Mouse (Mus musculus): ENCODE data around the gene Creb3. TPM values are rescaled to one million over a fixed set of nuclear protein-coding genes. Genes with fewer than 3 reads are reported as not detected.

Creb3 gene
- polyA plus RNA-seq, 1 experiment from 2014 or later: 23.6 TPM

GRCm38 (mm10) chr4:43528487-43528886, 33.6 kb upstream of the Creb3 start:
- H3K9ac ChIP-seq (ENCODE audit: low read depth, low read length): no peak overlapping the region
- no peaks in the 10 kb centered on the region for H3K9me3 ChIP-seq (replicated peaks; ENCODE audit: control insufficient read depth, low read length)
- no peak for ATAC-seq (ENCODE audit: low read depth)
- H3K4me2 ChIP-seq (ENCODE audit: low read depth, low read length): no peak overlapping the region
- no peak overlapping the region for H3K27ac ChIP-seq (ENCODE audit: low read length)
- H3K4me1 ChIP-seq (ENCODE audit: control insufficient read depth, low read depth, low read length): peaks cover 8% of the 10 kb centered on the region
- H3K27me3 ChIP-seq (ENCODE audit: control insufficient read depth, insufficient read depth, low read depth, low read length): peaks cover 25% of the 10 kb centered on the region
- H3K4me3 ChIP-seq (ENCODE audit: low read depth, low read length): no peak overlapping the region
- whole genome bisulfite sequencing (ENCODE audit: insufficient replicate concordance): 74% methylated on average over 9 of the region's 9 CpGs
- H3K36me3 ChIP-seq (ENCODE audit: control insufficient read depth, insufficient read depth): peaks cover 23% of the 10 kb centered on the region

DNA sequence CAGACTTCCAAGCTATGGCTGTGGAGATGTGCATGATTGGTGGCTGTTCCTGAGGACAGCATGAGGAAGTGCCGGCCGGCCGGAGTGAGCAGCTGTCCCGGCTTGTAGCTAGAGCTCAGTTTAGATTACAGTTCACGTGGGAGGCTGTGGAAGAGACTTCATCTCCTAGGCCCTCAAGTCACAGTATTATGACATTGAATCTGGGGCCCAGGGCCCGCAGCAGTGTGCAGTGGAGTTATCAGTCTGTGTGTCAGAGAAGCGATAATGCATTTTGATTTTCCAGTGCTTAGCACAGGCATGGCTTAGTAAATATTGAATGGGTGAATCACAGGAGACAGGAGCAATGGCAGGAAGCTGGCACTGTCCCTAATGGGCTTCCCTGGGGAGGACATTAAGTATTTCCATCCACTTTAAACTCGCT, 32.0 kb upstream of the Creb3 start:
- H3K4me1 ChIP-seq (ENCODE audit: control insufficient read depth, low read depth, low read length): no peaks in the 10 kb centered on the region
- H3K9ac ChIP-seq (ENCODE audit: low read depth, low read length): no peak overlapping the region
- peaks cover 10% of the 10 kb centered on the region for H3K27me3 ChIP-seq (ENCODE audit: control insufficient read depth, insufficient read depth, low read depth, low read length)
- H3K9me3 ChIP-seq (replicated peaks; ENCODE audit: control insufficient read depth, low read length): no peaks in the 10 kb centered on the region
- 38% methylated on average over 8 of the region's 8 CpGs for WGBS (ENCODE audit: insufficient replicate concordance)
- no peak overlapping the region for H3K27ac ChIP-seq (ENCODE audit: low read length)
- H3K36me3 ChIP-seq (ENCODE audit: control insufficient read depth, insufficient read depth): peaks cover 38% of the 10 kb centered on the region
- no peak for ATAC-seq (ENCODE audit: low read depth)
- H3K4me3 ChIP-seq (ENCODE audit: low read depth, low read length): no peak overlapping the region
- no peak overlapping the region for H3K4me2 ChIP-seq (ENCODE audit: low read depth, low read length)

DNA sequence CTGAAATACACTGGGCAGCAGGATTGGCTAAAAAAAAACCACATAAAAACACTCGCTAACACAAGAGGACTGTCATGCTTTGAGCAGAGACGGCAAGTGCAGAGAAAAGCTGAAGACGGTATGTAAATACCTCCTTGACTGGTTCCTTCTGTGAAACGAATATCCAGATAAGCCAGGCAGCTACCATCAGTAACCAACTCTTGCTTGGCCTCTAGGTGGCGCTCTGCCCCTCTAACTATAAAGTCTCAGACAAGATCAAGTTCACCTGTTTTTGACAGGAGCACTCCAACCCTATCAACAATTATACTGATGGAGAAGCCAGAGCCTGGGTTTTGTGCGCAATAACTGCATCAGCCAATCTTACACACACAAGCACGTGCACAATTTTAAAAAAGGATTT, 31.6 kb upstream of the Creb3 start:
- no peak overlapping the region for H3K4me3 ChIP-seq (ENCODE audit: low read depth, low read length)
- no peaks in the 10 kb centered on the region for H3K9me3 ChIP-seq (replicated peaks; ENCODE audit: control insufficient read depth, low read length)
- H3K4me2 ChIP-seq (ENCODE audit: low read depth, low read length): no peak overlapping the region
- H3K9ac ChIP-seq (ENCODE audit: low read depth, low read length): no peak overlapping the region
- WGBS (ENCODE audit: insufficient replicate concordance): 18% methylated on average over 7 of the region's 7 CpGs
- H3K36me3 ChIP-seq (ENCODE audit: control insufficient read depth, insufficient read depth): peaks cover 43% of the 10 kb centered on the region
- H3K4me1 ChIP-seq (ENCODE audit: control insufficient read depth, low read depth, low read length): no peaks in the 10 kb centered on the region
- peak; percentile 51; the same call in 1 of the 2 replicates for ATAC-seq (ENCODE audit: low read depth)
- H3K27me3 ChIP-seq (ENCODE audit: control insufficient read depth, insufficient read depth, low read depth, low read length): peaks cover 5% of the 10 kb centered on the region
- H3K27ac ChIP-seq (ENCODE audit: low read length): no peak overlapping the region

- H3K9ac ChIP-seq (ENCODE audit: low read depth, low read length): no peak overlapping the region
- 84% methylated on average over 9 of the region's 9 CpGs for WGBS (ENCODE audit: insufficient replicate concordance)
- no peak overlapping the region for H3K4me2 ChIP-seq (ENCODE audit: low read depth, low read length)
- no peak overlapping the region for H3K27ac ChIP-seq (ENCODE audit: low read length)
- H3K27me3 ChIP-seq (ENCODE audit: control insufficient read depth, insufficient read depth, low read depth, low read length): no peaks in the 10 kb centered on the region
- H3K4me3 ChIP-seq (ENCODE audit: low read depth, low read length): no peak overlapping the region
- H3K36me3 ChIP-seq (ENCODE audit: control insufficient read depth, insufficient read depth): peaks cover 67% of the 10 kb centered on the region
- no peaks in the 10 kb centered on the region for H3K4me1 ChIP-seq (ENCODE audit: control insufficient read depth, low read depth, low read length)
- ATAC-seq (ENCODE audit: low read depth): no peak
- H3K9me3 ChIP-seq (replicated peaks; ENCODE audit: control insufficient read depth, low read length): no peaks in the 10 kb centered on the region
Observed at GRCm38 (mm10) chr4:43533270-43533669, 28.9 kb upstream of the Creb3 start.

DNA sequence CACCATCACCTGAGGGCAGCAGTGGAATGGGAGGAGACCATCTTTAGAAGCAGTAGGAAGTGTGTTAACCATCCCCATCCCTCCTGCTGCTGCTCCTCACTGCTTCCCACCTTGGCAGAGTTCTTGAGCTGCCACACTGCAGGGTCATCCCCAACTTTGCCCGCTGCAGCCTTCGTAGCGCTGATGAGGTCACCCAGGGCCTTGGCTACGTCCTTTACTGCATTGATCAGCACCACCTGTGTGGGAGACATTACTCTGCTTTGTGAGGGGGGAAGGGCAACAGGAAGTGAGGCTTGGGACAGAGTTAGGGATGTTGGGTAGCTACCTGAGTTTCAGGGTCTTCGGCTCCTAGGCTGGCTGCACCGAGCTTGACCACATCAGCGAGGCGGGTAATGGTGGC, 26.5 kb upstream of the Creb3 start:
- H3K27me3 ChIP-seq (ENCODE audit: control insufficient read depth, insufficient read depth, low read depth, low read length): no peaks in the 10 kb centered on the region
- no peak overlapping the region for H3K27ac ChIP-seq (ENCODE audit: low read length)
- no peak overlapping the region for H3K9ac ChIP-seq (ENCODE audit: low read depth, low read length)
- no peak overlapping the region for H3K4me2 ChIP-seq (ENCODE audit: low read depth, low read length)
- H3K4me1 ChIP-seq (ENCODE audit: control insufficient read depth, low read depth, low read length): no peaks in the 10 kb centered on the region
- no peaks in the 10 kb centered on the region for H3K9me3 ChIP-seq (replicated peaks; ENCODE audit: control insufficient read depth, low read length)
- 98% methylated on average over 8 of the region's 8 CpGs for WGBS (ENCODE audit: insufficient replicate concordance)
- ATAC-seq (ENCODE audit: low read depth): no peak
- H3K36me3 ChIP-seq (ENCODE audit: control insufficient read depth, insufficient read depth): peaks cover 91% of the 10 kb centered on the region
- H3K4me3 ChIP-seq (ENCODE audit: low read depth, low read length): no peak overlapping the region

- Histone ChIP-seq H3K4me2 (ENCODE audit: low read depth, low read length) (no peak overlapping the region), H3K9ac (ENCODE audit: low read depth, low read length) (no peak overlapping the region), H3K36me3 (ENCODE audit: control insufficient read depth, insufficient read depth) (peaks cover 94% of the 10 kb centered on the region), H3K9me3 (replicated peaks; ENCODE audit: control insufficient read depth, low read length) (no peaks in the 10 kb centered on the region), H3K4me3 (ENCODE audit: low read depth, low read length) (no peak overlapping the region), H3K27ac (ENCODE audit: low read length) (no peak overlapping the region), H3K27me3 (ENCODE audit: control insufficient read depth, insufficient read depth, low read depth, low read length) (no peaks in the 10 kb centered on the region), H3K4me1 (ENCODE audit: control insufficient read depth, low read depth, low read length) (no peaks in the 10 kb centered on the region)
- ATAC-seq (ENCODE audit: low read depth): no peak
- 91% methylated on average over 9 of the region's 9 CpGs for whole genome bisulfite sequencing (ENCODE audit: insufficient replicate concordance)
Observed at GRCm38 (mm10) chr4:43536031-43536430, 26.1 kb upstream of the Creb3 start.

- H3K9ac ChIP-seq (ENCODE audit: low read depth, low read length): no peak overlapping the region
- no peaks in the 10 kb centered on the region for H3K4me1 ChIP-seq (ENCODE audit: control insufficient read depth, low read depth, low read length)
- no peaks in the 10 kb centered on the region for H3K9me3 ChIP-seq (replicated peaks; ENCODE audit: control insufficient read depth, low read length)
- H3K4me2 ChIP-seq (ENCODE audit: low read depth, low read length): no peak overlapping the region
- peaks cover 96% of the 10 kb centered on the region for H3K36me3 ChIP-seq (ENCODE audit: control insufficient read depth, insufficient read depth)
- H3K27me3 ChIP-seq (ENCODE audit: control insufficient read depth, insufficient read depth, low read depth, low read length): no peaks in the 10 kb centered on the region
- ATAC-seq (ENCODE audit: low read depth): no peak
- 78% methylated on average over 3 of the region's 3 CpGs for WGBS (ENCODE audit: insufficient replicate concordance)
- H3K4me3 ChIP-seq (ENCODE audit: low read depth, low read length): no peak overlapping the region
- H3K27ac ChIP-seq (ENCODE audit: low read length): no peak overlapping the region
Observed at GRCm38 (mm10) chr4:43542044-43542443, 20.1 kb upstream of the Creb3 start.

DNA sequence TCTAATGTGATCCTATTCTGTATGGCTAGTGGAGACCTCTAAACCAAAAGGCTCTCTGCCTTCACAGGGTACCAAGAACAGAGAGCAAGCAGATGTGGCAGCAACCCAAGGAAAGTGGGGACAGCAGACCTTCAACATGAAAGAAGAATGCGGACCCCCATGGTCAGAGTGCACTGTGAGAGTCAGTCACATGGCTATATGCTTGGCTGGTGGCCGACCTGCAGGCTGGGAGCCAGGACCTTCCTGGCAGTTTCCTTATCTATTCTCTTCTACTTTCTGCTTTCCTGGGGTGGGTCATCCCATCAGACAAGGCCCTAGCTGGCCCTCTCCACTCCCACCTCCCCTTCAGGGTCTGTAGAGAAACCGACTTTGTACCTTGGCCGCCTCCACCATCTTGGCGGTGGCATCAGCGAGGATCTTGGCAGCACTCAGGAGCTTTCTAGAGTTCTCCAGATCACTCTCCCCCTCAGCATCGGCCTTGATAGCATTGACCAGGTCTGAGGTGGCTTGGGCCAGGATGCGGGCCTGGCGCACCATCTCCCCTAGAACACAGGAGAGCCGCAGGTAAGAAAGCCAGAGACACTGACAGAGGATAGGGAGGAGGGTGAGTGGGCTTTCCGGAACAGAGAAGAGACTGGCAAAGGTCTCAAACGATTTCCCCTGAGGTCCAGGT, 15.6 kb upstream of the Creb3 start:
- no peak overlapping the region for H3K4me3 ChIP-seq (ENCODE audit: low read depth, low read length)
- H3K4me1 ChIP-seq (ENCODE audit: control insufficient read depth, low read depth, low read length): no peaks in the 10 kb centered on the region
- H3K4me2 ChIP-seq (ENCODE audit: low read depth, low read length): no peak overlapping the region
- peaks cover 98% of the 10 kb centered on the region for H3K36me3 ChIP-seq (ENCODE audit: control insufficient read depth, insufficient read depth)
- no peak overlapping the region for H3K9ac ChIP-seq (ENCODE audit: low read depth, low read length)
- no peaks in the 10 kb centered on the region for H3K9me3 ChIP-seq (replicated peaks; ENCODE audit: control insufficient read depth, low read length)
- ATAC-seq (ENCODE audit: low read depth): no peak
- no peaks in the 10 kb centered on the region for H3K27me3 ChIP-seq (ENCODE audit: control insufficient read depth, insufficient read depth, low read depth, low read length)
- no peak overlapping the region for H3K27ac ChIP-seq (ENCODE audit: low read length)
- WGBS (ENCODE audit: insufficient replicate concordance): 90% methylated on average over 12 of the region's 12 CpGs

DNA sequence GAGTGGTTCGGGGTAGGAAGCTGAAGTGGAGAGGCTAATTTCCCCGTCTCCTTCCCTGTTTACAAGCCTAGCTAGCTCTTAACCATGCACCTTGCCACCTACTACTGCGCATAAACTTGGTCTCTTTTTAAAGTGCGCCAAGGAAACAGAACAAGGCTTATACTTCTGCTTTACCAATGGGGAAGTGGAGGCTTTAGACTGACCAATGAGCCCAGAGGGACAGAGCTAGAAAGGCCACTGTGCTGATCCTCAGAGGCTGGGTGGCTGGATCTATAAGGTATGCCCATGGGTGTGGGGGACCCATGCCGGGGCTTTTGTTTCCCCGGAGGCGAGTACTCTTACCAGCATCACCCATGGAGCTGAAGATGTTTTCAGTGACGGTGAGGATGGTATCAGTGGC, 15.0 kb upstream of the Creb3 start:
- Histone ChIP-seq H3K27ac (ENCODE audit: low read length) (no peak overlapping the region), H3K4me2 (ENCODE audit: low read depth, low read length) (no peak overlapping the region), H3K4me3 (ENCODE audit: low read depth, low read length) (no peak overlapping the region), H3K36me3 (ENCODE audit: control insufficient read depth, insufficient read depth) (peaks cover 100% of the 10 kb centered on the region), H3K4me1 (ENCODE audit: control insufficient read depth, low read depth, low read length) (no peaks in the 10 kb centered on the region), H3K27me3 (ENCODE audit: control insufficient read depth, insufficient read depth, low read depth, low read length) (no peaks in the 10 kb centered on the region), H3K9ac (ENCODE audit: low read depth, low read length) (no peak overlapping the region), H3K9me3 (replicated peaks; ENCODE audit: control insufficient read depth, low read length) (peaks cover 2% of the 10 kb centered on the region)
- 89% methylated on average over 8 of the region's 8 CpGs for WGBS (ENCODE audit: insufficient replicate concordance)
- ATAC-seq (ENCODE audit: low read depth): no peak

Measured in liver, embryonic 16.5 days (tissue).